Mouse (Mus musculus): ENCODE results near the gene Ush1g. TPM values are rescaled to one million over a fixed set of nuclear protein-coding genes. Genes with fewer than 3 reads are reported as not detected.

Ush1g gene
- polyA plus RNA-seq, 1 experiment from 2014 or later: not detected

DNA sequence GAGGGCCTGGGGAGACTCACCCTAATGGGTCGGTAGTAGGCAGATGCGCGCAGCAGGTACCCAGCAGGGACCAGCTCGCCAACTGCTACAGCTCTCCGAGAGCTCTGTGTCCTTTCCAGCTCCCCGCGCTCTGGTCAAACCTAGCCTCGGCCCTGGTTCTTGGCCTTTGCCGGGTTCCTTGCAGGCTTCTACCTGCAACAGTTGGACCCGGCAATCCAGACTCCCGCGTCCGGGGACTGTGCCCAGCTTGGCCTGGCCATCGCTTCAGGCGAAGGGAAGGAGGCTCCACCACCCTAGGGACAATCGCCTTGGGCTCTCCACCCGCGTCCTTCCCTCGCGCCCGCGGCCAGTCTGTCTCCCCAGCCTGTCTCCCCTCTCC, 55.5 kb downstream of the Ush1g start:
- peak overlapping the region; percentile 48 for H3K4me2 ChIP-seq (ENCODE audit: low read length)
- WGBS: 2% methylated on average over 20 of the region's 22 CpGs
- peaks cover 14% of the 10 kb centered on the region; the same call in 1 of the 2 replicates for H3K36me3 ChIP-seq (ENCODE audit: control insufficient read depth, insufficient read depth, low read length)
- no peaks in the 10 kb centered on the region for H3K9me3 ChIP-seq (replicated peaks; ENCODE audit: control insufficient read depth, low read length)
- H3K9ac ChIP-seq (ENCODE audit: low read length): no peak overlapping the region
- DNase-seq (ENCODE audit: low spot score): no peak
- H3K4me1 ChIP-seq (ENCODE audit: control insufficient read depth, insufficient read depth, low read length): peaks cover 4% of the 10 kb centered on the region; the same call in 1 of the 2 replicates
- H3K27me3 ChIP-seq (replicated peaks; ENCODE audit: control insufficient read depth, insufficient read depth, low read length): peaks cover 54% of the 10 kb centered on the region
- ATAC-seq: no peak
- no peak overlapping the region for H3K27ac ChIP-seq (ENCODE audit: low read depth, low read length)
- H3K4me3 ChIP-seq (ENCODE audit: low read depth, low read length): peak overlapping the region; percentile 24

DNA sequence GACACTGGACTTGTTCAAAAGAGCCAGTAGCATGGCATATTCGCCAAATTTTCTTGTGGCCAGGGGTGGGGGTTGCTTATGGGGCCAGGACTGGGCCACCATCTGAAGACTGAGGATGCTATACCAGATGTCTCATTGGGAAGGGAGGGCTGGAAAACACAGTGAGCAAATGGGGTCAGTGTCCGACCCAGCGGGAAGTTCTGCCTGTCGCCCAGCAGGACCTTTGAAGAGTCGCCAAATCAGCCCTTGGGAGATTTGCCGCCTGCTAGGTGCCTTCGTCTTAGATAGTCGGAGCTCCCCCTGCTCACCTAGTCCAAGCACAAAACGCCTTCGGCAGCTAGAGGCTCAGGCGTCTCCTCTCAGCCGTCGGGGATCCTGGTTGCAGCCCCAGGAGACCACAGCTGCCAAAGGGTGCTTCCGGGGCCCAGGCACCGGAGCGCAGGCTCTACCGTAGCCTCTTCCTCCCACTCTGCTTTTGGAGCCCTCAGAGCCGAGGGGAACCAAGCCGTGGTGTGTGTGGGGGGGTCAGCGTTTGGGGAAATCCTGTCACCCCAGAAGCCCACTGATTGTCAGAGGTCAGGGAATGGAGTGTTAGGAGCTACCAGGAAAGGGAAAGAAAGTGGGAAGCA, 56.0 kb downstream of the Ush1g start:
- H3K4me1 ChIP-seq (ENCODE audit: control insufficient read depth, insufficient read depth, low read length): peaks cover 4% of the 10 kb centered on the region; the same call in 1 of the 2 replicates
- peaks cover 14% of the 10 kb centered on the region; the same call in 1 of the 2 replicates for H3K36me3 ChIP-seq (ENCODE audit: control insufficient read depth, insufficient read depth, low read length)
- no peak overlapping the region for H3K9ac ChIP-seq (ENCODE audit: low read length)
- H3K4me3 ChIP-seq (ENCODE audit: low read depth, low read length): peak overlapping the region; percentile 24; the same call in 1 of the 2 replicates
- no peak overlapping the region for H3K27ac ChIP-seq (ENCODE audit: low read depth, low read length)
- H3K4me2 ChIP-seq (ENCODE audit: low read length): peak overlapping the region; percentile 48; the same call in 1 of the 2 replicates
- 4% methylated on average over 20 of the region's 20 CpGs for WGBS
- ATAC-seq: no peak
- no peaks in the 10 kb centered on the region for H3K9me3 ChIP-seq (replicated peaks; ENCODE audit: control insufficient read depth, low read length)
- DNase-seq (ENCODE audit: low spot score): no peak
- peaks cover 59% of the 10 kb centered on the region for H3K27me3 ChIP-seq (replicated peaks; ENCODE audit: control insufficient read depth, insufficient read depth, low read length)

Other genes starting within 250 kb of the Ush1g start
- 0.45 and 0.57 TPM in 2 replicates for gene Rab37, start 230.6 kb downstream of the Ush1g start, polyA plus RNA-seq (2014; fragmentation: Nextera tagmentation; extraction: Ambion mirVana)
- gene Cd300lf, start 188.0 kb downstream of the Ush1g start, polyA plus RNA-seq (2014; fragmentation: Nextera tagmentation; extraction: Ambion mirVana): not detected in 2 replicates
- gene Slc9a3r1, start 158.7 kb downstream of the Ush1g start, polyA plus RNA-seq (2014; fragmentation: Nextera tagmentation; extraction: Ambion mirVana): 39.4 and 48.4 TPM in 2 replicates
- 6.3 and 8.5 TPM in 2 replicates for gene Tmem104, start 134.6 kb downstream of the Ush1g start, polyA plus RNA-seq (2014; fragmentation: Nextera tagmentation; extraction: Ambion mirVana)
- gene Nat9, start 134.2 kb downstream of the Ush1g start, polyA plus RNA-seq (2014; fragmentation: Nextera tagmentation; extraction: Ambion mirVana): 19.5 and 20.4 TPM in 2 replicates
- 0.12 and 0.14 TPM in 2 replicates for gene Grin2c, start 54.8 kb downstream of the Ush1g start, polyA plus RNA-seq (2014; fragmentation: Nextera tagmentation; extraction: Ambion mirVana)
- gene Fdxr, start 45.0 kb downstream of the Ush1g start, polyA plus RNA-seq (2014; fragmentation: Nextera tagmentation; extraction: Ambion mirVana): 17.2 and 20.0 TPM in 2 replicates
- 0.24 and 0.40 TPM in 2 replicates for gene Fads6, start 24.4 kb downstream of the Ush1g start, polyA plus RNA-seq (2014; fragmentation: Nextera tagmentation; extraction: Ambion mirVana)
- gene Otop2, start 14.9 kb downstream of the Ush1g start, polyA plus RNA-seq (2014; fragmentation: Nextera tagmentation; extraction: Ambion mirVana): not detected in 2 replicates
- 0.06 and 0.09 TPM in 2 replicates for gene Otop3, start 12.7 kb upstream of the Ush1g start, polyA plus RNA-seq (2014; fragmentation: Nextera tagmentation; extraction: Ambion mirVana)
- gene Hid1, start 45.7 kb upstream of the Ush1g start, polyA plus RNA-seq (2014; fragmentation: Nextera tagmentation; extraction: Ambion mirVana): 32.0 and 36.3 TPM in 2 replicates
- 17.7 and 19.0 TPM in 2 replicates for gene Cdr2l, start 59.9 kb upstream of the Ush1g start, polyA plus RNA-seq (2014; fragmentation: Nextera tagmentation; extraction: Ambion mirVana)
- 203 and 253 TPM in 2 replicates for gene Mrpl58, start 81.7 kb upstream of the Ush1g start, polyA plus RNA-seq (2014; fragmentation: Nextera tagmentation; extraction: Ambion mirVana)
- 768 and 904 TPM in 2 replicates for gene Atp5h, start 97.9 kb upstream of the Ush1g start, polyA plus RNA-seq (2014; fragmentation: Nextera tagmentation; extraction: Ambion mirVana)
- gene Kctd2, start 98.1 kb upstream of the Ush1g start, polyA plus RNA-seq (2014; fragmentation: Nextera tagmentation; extraction: Ambion mirVana): 17.8 and 17.9 TPM in 2 replicates
- gene Trim80, start 118.5 kb upstream of the Ush1g start, polyA plus RNA-seq (2014; fragmentation: Nextera tagmentation; extraction: Ambion mirVana): not detected in 2 replicates
- 0.12 TPM in 1 of 2 replicates, not detected in the other for gene Slc16a5, start 140.4 kb upstream of the Ush1g start, polyA plus RNA-seq (2014; fragmentation: Nextera tagmentation; extraction: Ambion mirVana)
- gene Armc7, start 153.6 kb upstream of the Ush1g start, polyA plus RNA-seq (2014; fragmentation: Nextera tagmentation; extraction: Ambion mirVana): 11.5 and 14.6 TPM in 2 replicates
- 95.5 and 107 TPM in 2 replicates for gene Nt5c, start 169.8 kb upstream of the Ush1g start, polyA plus RNA-seq (2014; fragmentation: Nextera tagmentation; extraction: Ambion mirVana)
- 2,151 and 2,168 TPM in 2 replicates for gene Jpt1, start 192.3 kb upstream of the Ush1g start, polyA plus RNA-seq (2014; fragmentation: Nextera tagmentation; extraction: Ambion mirVana)
- 1,356 and 1,420 TPM in 2 replicates for gene Sumo2, start 214.2 kb upstream of the Ush1g start, polyA plus RNA-seq (2014; fragmentation: Nextera tagmentation; extraction: Ambion mirVana)
- gene Nup85, start 242.4 kb upstream of the Ush1g start, polyA plus RNA-seq (2014; fragmentation: Nextera tagmentation; extraction: Ambion mirVana): 117 and 122 TPM in 2 replicates